Mouse (Mus musculus) ES-Bruce4 (cell line): ENCODE measurements around the gene Cox5a.

Experiments used
- CTCF ChIP-seq: IDR thresholded peaks from one replicate; pipeline ENCODE4 v1.8.1; 2011; ENCODE audit warnings: low read depth, low read length
- POLR2A ChIP-seq: IDR thresholded peaks from one replicate; pipeline ENCODE4 v1.8.1; 2011; ENCODE audit warnings: low read length; ENCODE audit not compliant: insufficient read depth

GRCm38 (mm10) chr9:57553119-57553518, 32.0 kb downstream of the Cox5a start:
- TF ChIP-seq CTCF (no peak), POLR2A (no peak)
